Mouse (Mus musculus): Measurements from ENCODE around the gene Fli1. TPM values are rescaled to one million over a fixed set of nuclear protein-coding genes. Genes with fewer than 3 reads are reported as not detected.

Fli1 gene
- polyA plus RNA-seq, 1 experiment from 2014 or later: 15.0 TPM

DNA sequence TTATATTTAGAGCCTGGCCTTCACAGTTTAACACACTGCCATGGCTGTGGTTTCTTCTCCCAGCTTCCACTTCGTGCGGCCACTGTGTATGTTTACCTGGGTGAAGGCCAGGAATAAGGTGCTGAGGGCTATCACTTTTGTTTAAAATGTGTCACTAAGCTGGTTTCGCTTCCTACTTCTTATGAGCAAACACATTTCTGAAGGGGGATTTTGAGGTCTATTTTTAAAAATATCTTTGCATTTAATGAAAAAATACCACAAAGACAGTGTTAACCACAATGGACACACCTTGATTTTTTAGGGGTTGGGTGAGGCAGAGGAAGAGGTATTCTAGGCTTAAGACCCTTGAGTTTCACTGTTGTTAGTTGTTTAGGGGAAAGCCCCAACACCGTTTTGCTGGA is 147.9 kb downstream of the Fli1 start:
- Histone ChIP-seq H3K4me3 (ENCODE audit: low read depth, low read length) (no peak overlapping the region), H3K27me3 (replicated peaks; ENCODE audit: control insufficient read depth, insufficient read depth, low read length) (no peaks in the 10 kb centered on the region), H3K9ac (ENCODE audit: low read length) (no peak overlapping the region), H3K36me3 (ENCODE audit: control insufficient read depth, insufficient read depth, low read length) (no peaks in the 10 kb centered on the region), H3K27ac (ENCODE audit: low read depth) (no peak overlapping the region), H3K9me3 (ENCODE audit: control insufficient read depth, low read length) (no peaks in the 10 kb centered on the region), H3K4me1 (replicated peaks; ENCODE audit: control insufficient read depth, insufficient read depth, low read length) (no peaks in the 10 kb centered on the region), H3K4me2 (ENCODE audit: low read length) (no peak overlapping the region)
- no peak for ATAC-seq (replicated peaks; ENCODE audit: low FRiP score, low TSS enrichment, low read depth)
- DNase-seq (ENCODE audit: low spot score): no peak
- WGBS: 77% methylated on average over 4 of the region's 4 CpGs

DNA sequence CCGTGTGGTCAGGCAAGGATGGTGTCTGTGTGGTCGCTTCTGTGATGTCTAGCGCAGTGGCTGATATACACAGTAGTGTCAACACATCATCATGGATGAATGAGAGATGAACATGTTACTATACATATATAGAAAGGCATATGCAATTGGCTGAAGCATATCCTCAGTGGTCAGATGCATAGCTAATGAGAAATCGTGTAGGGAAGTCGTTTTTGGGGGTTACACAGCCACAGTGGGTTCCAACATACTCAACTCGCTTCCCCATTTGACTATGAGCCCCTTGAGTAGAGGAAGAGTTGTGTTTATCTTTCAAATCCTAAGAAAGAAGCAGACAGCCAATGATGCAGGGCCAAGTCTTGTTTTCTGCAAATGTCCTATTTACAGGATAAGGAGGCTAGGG is 149.9 kb downstream of the Fli1 start:
- no peak overlapping the region for H3K4me3 ChIP-seq (ENCODE audit: low read depth, low read length)
- H3K27ac ChIP-seq (ENCODE audit: low read depth): no peak overlapping the region
- no peaks in the 10 kb centered on the region for H3K9me3 ChIP-seq (ENCODE audit: control insufficient read depth, low read length)
- H3K4me2 ChIP-seq (ENCODE audit: low read length): no peak overlapping the region
- no peaks in the 10 kb centered on the region for H3K27me3 ChIP-seq (replicated peaks; ENCODE audit: control insufficient read depth, insufficient read depth, low read length)
- no peak overlapping the region for H3K9ac ChIP-seq (ENCODE audit: low read length)
- ATAC-seq (replicated peaks; ENCODE audit: low FRiP score, low TSS enrichment, low read depth) (no peak), DNase-seq (ENCODE audit: low spot score) (no peak)
- 80% methylated on average over 6 of the region's 6 CpGs for WGBS
- H3K36me3 ChIP-seq (ENCODE audit: control insufficient read depth, insufficient read depth, low read length): no peaks in the 10 kb centered on the region
- H3K4me1 ChIP-seq (replicated peaks; ENCODE audit: control insufficient read depth, insufficient read depth, low read length): no peaks in the 10 kb centered on the region

DNA sequence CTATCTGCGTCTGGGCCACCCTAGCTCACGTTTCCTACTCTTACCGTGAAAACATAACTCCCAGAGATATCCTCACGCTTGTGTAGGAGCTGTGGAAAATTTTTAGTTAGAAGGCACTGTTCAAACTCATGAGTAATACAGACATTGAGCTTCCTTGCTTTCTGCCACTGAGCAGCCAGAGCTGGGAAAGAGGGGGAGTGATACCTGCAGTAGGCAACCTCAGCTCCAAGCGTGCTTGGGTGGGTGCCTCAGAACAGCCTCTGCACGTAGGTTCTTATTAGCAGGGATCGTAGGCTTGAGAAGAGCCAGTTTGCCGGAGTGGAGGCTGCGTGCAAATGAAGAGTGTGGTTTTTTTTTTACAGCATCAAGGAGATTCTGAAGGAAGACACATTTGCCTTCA is 151.0 kb downstream of the Fli1 start:
- Histone ChIP-seq H3K9ac (ENCODE audit: low read length) (no peak overlapping the region), H3K36me3 (ENCODE audit: control insufficient read depth, insufficient read depth, low read length) (no peaks in the 10 kb centered on the region), H3K27ac (ENCODE audit: low read depth) (no peak overlapping the region), H3K9me3 (ENCODE audit: control insufficient read depth, low read length) (no peaks in the 10 kb centered on the region), H3K4me1 (replicated peaks; ENCODE audit: control insufficient read depth, insufficient read depth, low read length) (no peaks in the 10 kb centered on the region), H3K27me3 (replicated peaks; ENCODE audit: control insufficient read depth, insufficient read depth, low read length) (no peaks in the 10 kb centered on the region), H3K4me2 (ENCODE audit: low read length) (no peak overlapping the region), H3K4me3 (ENCODE audit: low read depth, low read length) (no peak overlapping the region)
- 82% methylated on average over 9 of the region's 9 CpGs for WGBS
- no peak for DNase-seq (ENCODE audit: low spot score)
- no peak for ATAC-seq (replicated peaks; ENCODE audit: low FRiP score, low TSS enrichment, low read depth)

DNA sequence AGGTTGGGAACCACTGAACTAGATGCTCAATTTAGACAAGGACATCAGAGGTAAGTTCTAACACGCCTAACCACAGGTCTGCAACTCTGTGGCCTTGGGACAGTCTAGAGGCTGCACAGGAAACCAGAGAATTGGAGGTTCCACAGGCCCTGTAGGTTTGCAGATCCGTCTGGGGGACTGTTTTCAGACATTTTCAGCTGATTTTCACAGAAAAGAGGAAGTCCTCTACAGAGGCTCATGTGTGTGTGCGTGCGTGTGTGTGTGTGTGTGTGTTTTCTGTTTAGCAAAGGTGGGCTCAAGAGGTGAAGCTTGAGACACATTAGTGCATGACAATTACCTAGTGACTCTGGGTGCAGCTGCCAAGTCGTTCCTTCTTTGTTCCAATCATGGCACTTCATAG is 151.6 kb downstream of the Fli1 start:
- ATAC-seq (replicated peaks; ENCODE audit: low FRiP score, low TSS enrichment, low read depth): no peak
- H3K9ac ChIP-seq (ENCODE audit: low read length): no peak overlapping the region
- WGBS: 87% methylated on average over 5 of the region's 5 CpGs
- H3K4me1 ChIP-seq (replicated peaks; ENCODE audit: control insufficient read depth, insufficient read depth, low read length): no peaks in the 10 kb centered on the region
- H3K9me3 ChIP-seq (ENCODE audit: control insufficient read depth, low read length): no peaks in the 10 kb centered on the region
- no peaks in the 10 kb centered on the region for H3K27me3 ChIP-seq (replicated peaks; ENCODE audit: control insufficient read depth, insufficient read depth, low read length)
- no peak overlapping the region for H3K27ac ChIP-seq (ENCODE audit: low read depth)
- DNase-seq (ENCODE audit: low spot score): no peak
- H3K4me3 ChIP-seq (ENCODE audit: low read depth, low read length): no peak overlapping the region
- H3K36me3 ChIP-seq (ENCODE audit: control insufficient read depth, insufficient read depth, low read length): no peaks in the 10 kb centered on the region
- no peak overlapping the region for H3K4me2 ChIP-seq (ENCODE audit: low read length)

DNA sequence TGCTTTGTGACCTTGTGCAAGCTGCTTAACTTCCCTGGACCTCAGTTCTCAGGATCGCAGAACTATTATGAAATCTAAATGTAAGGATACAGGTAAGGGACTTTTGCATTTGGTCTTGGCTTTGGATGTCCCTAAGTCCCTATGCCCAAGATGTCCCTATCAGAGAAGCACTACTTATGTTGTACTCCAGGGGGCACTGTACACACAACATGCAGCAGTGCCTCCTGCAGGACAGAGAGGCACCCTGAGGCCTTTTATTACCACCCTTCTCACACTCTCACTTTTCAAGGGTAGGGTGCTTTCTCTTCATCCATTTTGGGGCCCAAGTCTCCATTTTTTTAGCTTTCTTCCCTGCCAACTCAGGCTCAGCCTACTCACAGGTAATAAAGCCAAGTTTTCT is 154.5 kb downstream of the Fli1 start:
- H3K27me3 ChIP-seq (replicated peaks; ENCODE audit: control insufficient read depth, insufficient read depth, low read length): no peaks in the 10 kb centered on the region
- H3K4me3 ChIP-seq (ENCODE audit: low read depth, low read length): no peak overlapping the region
- WGBS: 89% methylated on average over 1 of the region's 1 CpGs
- no peak overlapping the region for H3K4me2 ChIP-seq (ENCODE audit: low read length)
- H3K9ac ChIP-seq (ENCODE audit: low read length): no peak overlapping the region
- H3K27ac ChIP-seq (ENCODE audit: low read depth): no peak overlapping the region
- DNase-seq (ENCODE audit: low spot score) (no peak), ATAC-seq (replicated peaks; ENCODE audit: low FRiP score, low TSS enrichment, low read depth) (no peak)
- no peaks in the 10 kb centered on the region for H3K36me3 ChIP-seq (ENCODE audit: control insufficient read depth, insufficient read depth, low read length)
- no peaks in the 10 kb centered on the region for H3K9me3 ChIP-seq (ENCODE audit: control insufficient read depth, low read length)
- no peaks in the 10 kb centered on the region for H3K4me1 ChIP-seq (replicated peaks; ENCODE audit: control insufficient read depth, insufficient read depth, low read length)

GRCm38 (mm10) chr9:32384906-32385305 is 157.8 kb downstream of the Fli1 start:
- no peaks in the 10 kb centered on the region for H3K9me3 ChIP-seq (ENCODE audit: control insufficient read depth, low read length)
- no peak overlapping the region for H3K27ac ChIP-seq (ENCODE audit: low read depth)
- no peak overlapping the region for H3K4me3 ChIP-seq (ENCODE audit: low read depth, low read length)
- no peak overlapping the region for H3K9ac ChIP-seq (ENCODE audit: low read length)
- ATAC-seq (replicated peaks; ENCODE audit: low FRiP score, low TSS enrichment, low read depth) (no peak), DNase-seq (ENCODE audit: low spot score) (no peak)
- H3K4me2 ChIP-seq (ENCODE audit: low read length): no peak overlapping the region
- H3K4me1 ChIP-seq (replicated peaks; ENCODE audit: control insufficient read depth, insufficient read depth, low read length): no peaks in the 10 kb centered on the region
- H3K27me3 ChIP-seq (replicated peaks; ENCODE audit: control insufficient read depth, insufficient read depth, low read length): no peaks in the 10 kb centered on the region
- WGBS: 81% methylated on average over 4 of the region's 4 CpGs
- H3K36me3 ChIP-seq (ENCODE audit: control insufficient read depth, insufficient read depth, low read length): no peaks in the 10 kb centered on the region

DNA sequence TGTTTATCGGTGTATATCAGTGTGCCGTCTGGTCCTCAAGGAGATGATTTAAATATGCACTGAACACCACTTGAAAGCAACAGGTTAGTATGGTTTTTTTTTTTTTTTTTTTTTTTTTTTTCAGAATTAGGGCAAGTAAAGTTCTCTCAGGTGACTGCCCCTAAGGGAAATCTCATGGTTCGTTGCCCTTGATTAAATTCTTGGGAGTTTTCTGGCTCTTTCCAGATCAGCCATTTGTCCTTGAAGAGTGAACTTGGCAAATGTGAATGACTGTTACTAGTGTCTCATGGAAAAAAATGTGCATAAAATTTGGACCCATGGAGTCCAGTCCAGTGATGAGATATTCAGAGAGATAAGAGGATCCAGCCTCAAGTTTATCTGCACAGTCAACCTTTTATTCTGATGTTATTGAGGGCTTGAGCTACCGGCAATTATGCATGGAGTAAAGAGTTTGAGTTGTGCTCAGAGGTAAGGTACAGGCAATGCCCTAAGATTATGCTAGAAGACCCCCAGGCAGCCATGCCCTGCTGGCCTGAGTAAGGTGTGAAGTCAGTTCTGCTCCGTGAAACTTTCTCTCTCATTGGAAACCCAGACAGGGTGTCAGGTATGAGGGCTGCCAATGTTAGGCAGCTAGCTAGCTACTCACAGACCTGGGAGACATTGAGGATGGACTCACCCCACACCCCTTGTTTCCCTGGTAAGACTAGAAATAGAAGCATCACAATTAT is 165.6 kb downstream of the Fli1 start:
- H3K36me3 ChIP-seq (ENCODE audit: control insufficient read depth, insufficient read depth, low read length): no peaks in the 10 kb centered on the region
- H3K4me2 ChIP-seq (ENCODE audit: low read length): no peak overlapping the region
- H3K27ac ChIP-seq (ENCODE audit: low read depth): no peak overlapping the region
- WGBS: 72% methylated on average over 5 of the region's 5 CpGs
- H3K9me3 ChIP-seq (ENCODE audit: control insufficient read depth, low read length): no peaks in the 10 kb centered on the region
- H3K27me3 ChIP-seq (replicated peaks; ENCODE audit: control insufficient read depth, insufficient read depth, low read length): no peaks in the 10 kb centered on the region
- no peak overlapping the region for H3K9ac ChIP-seq (ENCODE audit: low read length)
- DNase-seq (ENCODE audit: low spot score) (no peak), ATAC-seq (replicated peaks; ENCODE audit: low FRiP score, low TSS enrichment, low read depth) (no peak)
- no peaks in the 10 kb centered on the region for H3K4me1 ChIP-seq (replicated peaks; ENCODE audit: control insufficient read depth, insufficient read depth, low read length)
- H3K4me3 ChIP-seq (ENCODE audit: low read depth, low read length): no peak overlapping the region

GRCm38 (mm10) chr9:32376031-32376430 is 166.6 kb downstream of the Fli1 start:
- H3K36me3 ChIP-seq (ENCODE audit: control insufficient read depth, insufficient read depth, low read length): no peaks in the 10 kb centered on the region
- H3K4me1 ChIP-seq (replicated peaks; ENCODE audit: control insufficient read depth, insufficient read depth, low read length): no peaks in the 10 kb centered on the region
- H3K9me3 ChIP-seq (ENCODE audit: control insufficient read depth, low read length): no peaks in the 10 kb centered on the region
- H3K27ac ChIP-seq (ENCODE audit: low read depth): no peak overlapping the region
- no peak overlapping the region for H3K4me3 ChIP-seq (ENCODE audit: low read depth, low read length)
- no peak for ATAC-seq (replicated peaks; ENCODE audit: low FRiP score, low TSS enrichment, low read depth)
- H3K27me3 ChIP-seq (replicated peaks; ENCODE audit: control insufficient read depth, insufficient read depth, low read length): no peaks in the 10 kb centered on the region
- no peak for DNase-seq (ENCODE audit: low spot score)
- H3K4me2 ChIP-seq (ENCODE audit: low read length): no peak overlapping the region
- WGBS: 83% methylated on average over 7 of the region's 7 CpGs
- H3K9ac ChIP-seq (ENCODE audit: low read length): no peak overlapping the region

DNA sequence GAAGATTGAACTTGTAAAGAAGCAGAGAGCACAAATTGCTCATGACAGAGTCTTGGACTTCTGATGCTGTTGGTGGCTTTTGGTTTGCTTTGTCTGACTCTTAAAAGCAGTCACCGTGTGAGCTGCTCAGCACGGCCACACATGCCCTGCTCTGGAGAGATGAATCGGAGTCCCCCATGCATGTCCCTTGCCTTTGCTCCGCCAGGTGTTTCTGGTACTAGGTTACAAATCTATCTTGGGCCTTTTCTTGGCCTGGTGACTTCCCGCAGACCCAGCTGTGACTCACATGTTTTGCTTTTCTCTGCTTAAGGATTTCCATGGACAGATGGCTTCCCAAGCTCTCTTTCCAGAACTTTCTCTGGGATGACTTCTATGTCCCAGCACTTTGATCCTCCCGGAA is 169.0 kb downstream of the Fli1 start:
- ATAC-seq (replicated peaks; ENCODE audit: low FRiP score, low TSS enrichment, low read depth) (no peak), DNase-seq (ENCODE audit: low spot score) (no peak)
- Histone ChIP-seq H3K9me3 (ENCODE audit: control insufficient read depth, low read length) (no peaks in the 10 kb centered on the region), H3K4me1 (replicated peaks; ENCODE audit: control insufficient read depth, insufficient read depth, low read length) (no peaks in the 10 kb centered on the region), H3K36me3 (ENCODE audit: control insufficient read depth, insufficient read depth, low read length) (no peaks in the 10 kb centered on the region), H3K27ac (ENCODE audit: low read depth) (no peak overlapping the region), H3K9ac (ENCODE audit: low read length) (no peak overlapping the region), H3K4me2 (ENCODE audit: low read length) (no peak overlapping the region), H3K27me3 (replicated peaks; ENCODE audit: control insufficient read depth, insufficient read depth, low read length) (no peaks in the 10 kb centered on the region), H3K4me3 (ENCODE audit: low read depth, low read length) (no peak overlapping the region)
- WGBS: 92% methylated on average over 6 of the region's 6 CpGs

All from intestine, embryonic 14.5 days (tissue).